Mouse (Mus musculus) left cerebral cortex, adult 8-10 months (tissue): ENCODE data around the gene Sgf29. TPM values are rescaled to one million over a fixed set of nuclear protein-coding genes. Genes with fewer than 3 reads are reported as not detected.
A peak's percentile ranks its signal among the peaks of the same experiment; 100 is the strongest.

Source experiments
- DNase-seq, 2 experiments: peaks; one replicate each; pipeline ENCODE4 v3.0.0; 2022; ENCODE audit warnings: low spot score in 2 of 2
- total RNA-seq, 4 experiments: library from RNA; stranded (reverse); gene quantifications; 2 replicates each; pipeline ENCODE4 v1.2.4; 2022

Sgf29 gene
- total RNA-seq, 4 experiments from 2014 or later, result 28.4 to 39.0 (median 33.6) TPM

DNA sequence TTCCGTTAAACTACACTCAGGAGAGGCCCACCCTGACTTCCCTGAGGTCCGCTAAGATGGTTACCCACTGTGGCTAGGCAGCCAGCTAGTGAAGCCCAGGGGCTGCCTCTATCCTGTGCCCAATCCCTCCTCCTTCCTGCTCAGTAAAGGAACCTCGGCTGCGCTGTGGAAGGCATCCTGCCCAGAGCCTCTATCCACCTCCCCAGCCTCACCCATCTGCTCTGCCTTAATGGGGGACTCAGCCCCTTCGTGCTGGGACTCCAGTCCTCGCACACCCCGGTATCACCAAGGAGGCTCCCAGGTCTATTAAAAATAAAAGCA lies 54.6 kb downstream of the Sgf29 start:
- DNase-seq, result no peak

DNA sequence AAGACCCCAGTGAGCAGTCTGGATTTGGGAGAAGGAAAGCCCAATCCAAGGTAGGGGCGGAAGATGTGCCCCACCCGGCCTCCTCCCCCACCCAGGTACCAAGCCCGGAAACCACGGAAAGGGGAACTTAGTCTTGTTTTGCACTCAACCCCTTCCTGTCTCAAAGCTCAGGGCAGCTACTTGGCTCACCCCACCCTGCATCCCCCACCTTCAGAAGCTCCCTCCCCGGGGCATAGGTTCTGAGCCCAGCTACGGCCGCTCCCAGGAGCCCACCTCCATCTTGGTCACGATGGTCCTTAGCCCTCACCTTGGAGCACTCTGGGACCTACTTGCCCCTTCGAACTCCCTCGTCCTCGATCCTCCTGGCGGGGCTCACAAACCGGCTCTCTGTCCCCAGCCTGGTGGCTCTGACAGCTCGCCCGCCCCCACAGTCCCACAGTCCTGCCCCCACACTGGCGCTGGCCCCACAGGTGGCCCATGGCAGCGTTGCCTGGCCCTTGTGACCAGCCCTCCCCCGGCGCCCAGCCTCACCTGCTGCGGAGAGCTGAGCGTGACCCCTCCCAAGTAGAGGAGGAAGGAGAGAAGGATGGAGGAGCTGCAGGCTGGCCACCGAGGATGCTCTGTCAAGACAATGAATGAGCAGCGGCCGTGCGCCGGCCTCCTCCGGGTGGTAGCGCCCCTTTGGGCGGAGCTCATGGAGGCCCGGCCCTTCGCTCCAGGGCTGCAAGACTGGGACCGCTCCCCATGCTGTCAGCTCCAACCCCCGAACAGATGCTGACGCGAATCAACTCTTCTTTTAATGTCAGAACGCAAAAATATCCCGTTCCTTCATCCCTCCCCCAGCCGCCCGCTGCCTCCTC lies 55.2 kb downstream of the Sgf29 start:
- peak; percentile 78 to 92 for DNase-seq

GRCm38 (mm10) chr7:126707442-126708174 lies 58.5 kb downstream of the Sgf29 start, which contains the start of gene Coro1a:
TSS of gene Coro1a (minus strand) at chr7:126707787.
- no peak for DNase-seq

DNA sequence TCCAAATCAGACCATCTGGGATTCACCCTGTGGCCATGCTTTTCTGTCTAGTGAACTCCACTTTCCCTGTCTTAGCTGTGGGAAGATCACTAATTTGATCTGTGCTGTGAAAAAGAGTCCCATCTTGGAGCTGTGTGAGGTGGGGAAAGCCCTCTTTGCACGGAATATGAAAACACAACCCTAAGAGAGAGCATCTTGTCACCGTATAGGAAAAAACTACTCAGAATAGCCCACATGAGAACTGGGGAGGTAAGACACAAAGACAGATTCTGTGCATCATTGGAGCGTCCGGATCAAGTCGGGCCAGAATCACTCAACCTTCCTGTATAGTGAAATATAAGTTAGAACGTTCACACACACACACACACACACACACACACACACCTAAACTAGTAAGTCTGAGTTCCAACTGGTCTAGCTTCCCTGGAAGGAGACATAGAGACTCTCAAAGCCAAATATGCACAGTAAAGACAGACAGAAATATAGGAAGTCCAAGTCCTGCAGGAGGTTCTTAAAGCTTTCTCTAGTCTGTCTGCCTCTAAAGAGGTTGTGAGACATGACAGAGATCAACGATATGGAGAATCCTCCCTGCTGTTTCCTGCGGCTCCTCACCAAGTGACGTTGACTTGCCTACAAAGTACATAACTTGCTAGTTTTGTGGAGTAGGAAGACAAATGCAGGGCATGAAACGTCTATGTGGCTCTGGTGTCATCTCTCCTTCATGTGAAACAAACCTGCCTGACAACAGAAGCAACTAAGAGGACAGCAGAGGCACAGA lies 59.3 kb downstream of the Sgf29 start:
- no peak for DNase-seq

GRCm38 (mm10) chr7:126710266-126710665 lies 61.2 kb downstream of the Sgf29 start:
- no peak for DNase-seq

DNA sequence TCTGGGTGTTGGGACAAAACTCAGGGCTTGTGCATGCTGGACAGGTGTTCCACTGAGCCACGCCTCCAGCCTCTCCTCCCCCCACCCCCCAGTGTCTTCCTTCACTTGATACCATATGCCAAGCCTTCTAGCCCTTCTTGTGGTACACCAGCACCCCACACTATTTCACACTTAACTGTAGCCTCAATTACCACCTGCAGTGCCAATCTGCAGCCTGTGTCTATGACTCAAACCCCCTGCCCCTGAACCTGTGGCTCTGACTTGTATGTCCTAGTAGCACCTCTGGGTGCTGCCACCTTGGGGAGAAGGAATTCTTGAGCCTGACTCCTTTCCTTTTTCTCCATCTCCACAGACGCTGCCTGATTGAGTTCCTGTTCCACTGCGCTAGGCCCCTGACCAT lies 62.8 kb downstream of the Sgf29 start:
- no peak for DNase-seq

DNA sequence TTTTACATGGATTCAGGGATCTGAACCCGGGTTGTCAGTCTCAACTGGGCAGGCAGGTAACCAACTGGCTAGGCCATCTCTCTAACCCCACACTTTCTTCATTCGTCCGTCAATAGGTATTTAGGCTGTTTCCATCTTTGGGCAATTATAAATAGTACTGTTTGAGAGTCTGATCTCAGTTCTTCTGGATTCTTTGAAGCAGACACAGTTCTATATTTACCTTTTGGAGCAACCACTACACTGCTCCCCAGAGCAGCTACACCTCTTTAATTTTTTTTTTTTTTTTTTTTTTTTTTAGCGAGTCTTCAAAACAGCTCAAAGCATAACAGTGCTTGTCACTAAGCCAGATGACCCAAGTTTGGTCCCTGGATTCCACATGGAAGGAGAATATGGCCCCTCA lies 66.6 kb downstream of the Sgf29 start:
- no peak for DNase-seq

- no peak for DNase-seq
These were observed 68.5 kb downstream of the Sgf29 start for GRCm38 (mm10) chr7:126717566-126717965.

DNA sequence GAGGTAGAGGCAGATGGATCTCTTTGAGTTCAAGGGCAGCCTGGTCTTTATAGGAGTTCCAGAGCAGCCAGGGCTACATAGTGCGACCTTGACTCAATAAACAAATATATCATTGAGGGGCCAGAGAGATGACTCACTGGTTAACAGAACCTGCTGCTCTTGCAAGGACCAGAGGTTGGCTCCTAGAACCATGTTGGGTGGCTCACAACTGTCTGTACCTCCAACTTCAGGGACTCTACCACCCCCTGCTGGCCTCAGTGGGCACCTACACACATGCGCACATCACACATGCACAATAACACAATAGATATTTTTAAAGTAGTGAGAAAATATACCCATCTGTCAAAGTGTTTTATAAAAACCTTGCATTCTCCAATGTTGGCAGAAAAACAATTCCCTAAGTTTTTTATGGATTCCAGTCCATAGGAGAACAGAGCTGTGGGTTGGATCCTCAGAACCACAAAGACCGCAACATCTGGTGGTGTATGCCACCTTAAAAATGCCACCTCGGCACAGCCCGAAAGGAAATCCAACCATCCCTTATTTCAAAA lies 69.8 kb downstream of the Sgf29 start:
- peak in 1 of 2 experiments; percentile 51 for DNase-seq

DNA sequence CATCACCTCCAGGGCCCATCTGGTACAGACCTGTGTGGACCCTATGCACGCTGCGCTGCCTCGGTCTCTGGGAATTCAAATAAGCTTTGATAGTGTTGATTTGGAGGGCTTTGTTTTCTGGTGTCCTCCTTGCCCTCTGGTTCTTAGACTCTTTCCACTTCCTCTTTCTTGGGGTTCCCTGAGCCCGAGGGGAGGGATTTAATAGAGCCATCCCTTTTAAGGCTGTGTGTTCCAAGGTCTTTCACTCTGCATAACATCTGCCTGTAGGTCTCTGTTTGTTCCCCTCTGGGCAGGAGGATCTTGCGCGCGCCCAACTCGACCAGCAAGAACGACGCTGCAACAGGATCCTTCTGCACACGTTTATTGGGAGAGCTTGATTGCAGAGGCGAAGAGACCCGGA lies 72.5 kb downstream of the Sgf29 start:
- no peak for DNase-seq

Other genes starting within 250 kb of the Sgf29 start
- not detected for gene Cd19, start 234.4 kb upstream of the Sgf29 start, total RNA-seq
- 10 to 100 TPM; 12.0 to 16.0 (median 13.7) TPM for gene Rabep2, start 220.6 kb upstream of the Sgf29 start, total RNA-seq
- 1 to 10 TPM in 3 of 4 experiments, under 1 TPM in 1; 0.95 to 9.4 (median 5.3) TPM for gene Atp2a1, start 186.2 kb upstream of the Sgf29 start, total RNA-seq
- 10 to 100 TPM; 64.2 to 70.0 (median 67.1) TPM for gene Sh2b1, start 173.9 kb upstream of the Sgf29 start, total RNA-seq
- 10 to 100 TPM; 77.6 to 99.8 (median 84.1) TPM for gene Tufm, start 161.9 kb upstream of the Sgf29 start, total RNA-seq
- gene Atxn2l, start 145.9 kb upstream of the Sgf29 start, total RNA-seq, result 100 to 1,000 TPM in 3 of 4 experiments, 10 to 100 TPM in 1; 98.1 to 122 (median 112) TPM
- 100 to 1,000 TPM; 173 to 189 (median 180) TPM for gene Eif3c, start 82.9 kb upstream of the Sgf29 start, total RNA-seq
- gene Apobr, start 64.4 kb upstream of the Sgf29 start, total RNA-seq, result 1 to 10 TPM in 2 of 4 experiments, under 1 TPM in 2; 0.63 to 1.4 (median 1.0) TPM
- 10 to 100 TPM; 28.5 to 49.0 (median 38.7) TPM for gene Cln3, start 63.5 kb upstream of the Sgf29 start, total RNA-seq
- not detected for gene Il27, start 54.4 kb upstream of the Sgf29 start, total RNA-seq
- 10 to 100 TPM; 15.3 to 22.6 (median 17.7) TPM for gene Nupr1, start 18.4 kb upstream of the Sgf29 start, total RNA-seq
- 1 to 10 TPM; 6.3 to 9.0 (median 7.9) TPM for gene Sult1a1, start 27.1 kb downstream of the Sgf29 start, total RNA-seq
- 10 to 100 TPM; 82.1 to 97.0 (median 90.2) TPM for gene Bola2, start 46.1 kb downstream of the Sgf29 start, total RNA-seq
- gene Slx1b, start 46.5 kb downstream of the Sgf29 start, total RNA-seq, result 10 to 100 TPM; 17.1 to 23.0 (median 19.6) TPM
- gene Coro1a, start 58.5 kb downstream of the Sgf29 start, total RNA-seq, result 100 to 1,000 TPM; 132 to 162 (median 149) TPM
- 100 to 1,000 TPM; 183 to 207 (median 190) TPM for gene Mapk3, start 110.3 kb downstream of the Sgf29 start, total RNA-seq
- gene Gdpd3, start 117.0 kb downstream of the Sgf29 start, total RNA-seq, result 1 to 10 TPM; 1.4 to 3.3 (median 2.3) TPM
- 100 to 1,000 TPM; 256 to 289 (median 278) TPM for gene Ypel3, start 127.6 kb downstream of the Sgf29 start, total RNA-seq
- gene Tbx6, start 132.2 kb downstream of the Sgf29 start, total RNA-seq, result under 1 TPM; 0.63 to 1.00 (median 0.84) TPM
- 10 to 100 TPM; 48.2 to 56.0 (median 51.2) TPM for gene Ppp4c, start 143.2 kb downstream of the Sgf29 start, total RNA-seq
- 10 to 100 TPM; 58.1 to 63.4 (median 59.6) TPM for gene Fam57b, start 148.4 kb downstream of the Sgf29 start, total RNA-seq
- gene 4930451I11Rik, start 182.3 kb downstream of the Sgf29 start, total RNA-seq, result 1 to 10 TPM in 1 of 4 experiments, not detected in 3; 2.3 TPM
- 10 to 100 TPM; 45.6 to 57.5 (median 53.5) TPM for gene Doc2a, start 198.1 kb downstream of the Sgf29 start, total RNA-seq
- 10 to 100 TPM; 32.6 to 47.7 (median 40.7) TPM for gene Hirip3, start 212.7 kb downstream of the Sgf29 start, total RNA-seq
- gene Ino80e, start 213.1 kb downstream of the Sgf29 start, total RNA-seq, result 10 to 100 TPM; 48.0 to 61.8 (median 51.8) TPM
- gene Taok2, start 235.4 kb downstream of the Sgf29 start, total RNA-seq, result 100 to 1,000 TPM; 146 to 153 (median 152) TPM